Comparison of ENCODE assay signal across 29 mouse cellular contexts in genomic region chr6:81751631-81752030, GRCm38 (mm10).
"Had no signal": no experiment of that assay in that cellular context is flagged by ENCODE, and none has a peak within 500 bp of the region (broad histone marks: within the 10 kb centered on the region; RNA-seq: fewer than 3 reads in every experiment).

No protein-coding gene starts in this region.

- DNase-seq: heart, postnatal 10 days; heart, postnatal 14 days; heart, postnatal 36 days; heart, postnatal 4 days; kidney, adult 11 months; kidney, adult 18-20 months; kidney, adult 2 months; kidney, adult 8-10 months; kidney, adult 9 months; kidney, postnatal 10 days; kidney, postnatal 14 days; kidney, postnatal 25 days; kidney, postnatal 36 days; kidney, postnatal 4 days; layer of hippocampus, postnatal 36 days had no signal

- H3K27ac ChIP-seq: heart, embryonic 10.5 days; heart, embryonic 13.5 days; heart, embryonic 15.5 days; hindbrain, embryonic 10.5 days; hindbrain, embryonic 12.5 days; hindbrain, embryonic 13.5 days; hindbrain, embryonic 14.5 days; hindbrain, embryonic 15.5 days; hindbrain, postnatal 0 days; intestine, embryonic 15.5 days; kidney, embryonic 15.5 days; kidney, postnatal 0 days; left cerebral cortex, adult 2 months had no signal

- H3K4me3 ChIP-seq: heart, embryonic 10.5 days; heart, embryonic 12.5 days; heart, embryonic 13.5 days; heart, embryonic 15.5 days; hindbrain, embryonic 10.5 days; hindbrain, embryonic 12.5 days; hindbrain, embryonic 13.5 days; hindbrain, embryonic 15.5 days; intestine, embryonic 15.5 days; kidney, embryonic 15.5 days; left cerebral cortex, adult 2 months had no signal
